Mouse (Mus musculus): ENCODE measurements around the gene Fbf1.

- TF ChIP-seq GATA1 (IDR thresholded peaks at IDR 0.05; ENCODE audit: borderline replicate concordance, low read length) = no peak
- TF ChIP-seq FLI1 (IDR thresholded peaks at IDR 0.05; ENCODE audit: low read length) = no peak
Measured at GRCm38 (mm10) chr11:116111067-116111466, 56.9 kb downstream of the Fbf1 start.
